Mouse (Mus musculus) urinary bladder, adult 2 months (tissue): ENCODE measurements around the gene Ust. TPM values are rescaled to one million over a fixed set of nuclear protein-coding genes. Genes with fewer than 3 reads are reported as not detected.
A peak's percentile ranks its signal among the peaks of the same experiment; 100 is the strongest.
"Not testable (repeated sequence)": the region's sequence is repeated elsewhere in the genome, so short reads cannot be mapped to it uniquely, and the experiment has no call there.

Experiments
- DNase-seq: peaks from one replicate; pipeline ENCODE4 v3.0.0; 2022; ENCODE audit warnings: low spot score
- polyA plus RNA-seq: library from polyadenylated mRNA; depleted of rRNA; stranded (reverse); fragments of >200 nt; gene quantifications from 2 replicates; pipeline ENCODE4 v1.2.3, GENCODE M21; 2012; rRNA removed

The Ust gene
- 5.7 and 7.3 TPM in 2 replicates for polyA plus RNA-seq

GRCm38 (mm10) chr10:8518141-8519013 lies at the start of gene Ust:
Ust (minus strand) TSS chr10:8518825.
- peak; percentile 69 for DNase-seq

- no peak for DNase-seq
Measured at GRCm38 (mm10) chr10:8561366-8561765, 42.7 kb upstream of the Ust start.

- not testable (repeated sequence) for DNase-seq
Measured at GRCm38 (mm10) chr10:8559566-8559965, 40.9 kb upstream of the Ust start.

GRCm38 (mm10) chr10:8552239-8552638 lies 33.6 kb upstream of the Ust start:
- not testable (repeated sequence) for DNase-seq

GRCm38 (mm10) chr10:8551601-8552000 lies 33.0 kb upstream of the Ust start:
- not testable (repeated sequence) for DNase-seq

- DNase-seq, result no peak
Measured at GRCm38 (mm10) chr10:8541514-8541913, 22.9 kb upstream of the Ust start.

- DNase-seq, result no peak
Measured at GRCm38 (mm10) chr10:8535445-8535844, 16.8 kb upstream of the Ust start.

GRCm38 (mm10) chr10:8531651-8532050 lies 13.0 kb upstream of the Ust start:
- no peak for DNase-seq

- no peak for DNase-seq
Measured at GRCm38 (mm10) chr10:8530505-8531051, 12.0 kb upstream of the Ust start.

GRCm38 (mm10) chr10:8529173-8529572 lies 10.5 kb upstream of the Ust start:
- DNase-seq, result no peak

- DNase-seq, result no peak
Measured at GRCm38 (mm10) chr10:8525354-8525753, 6.7 kb upstream of the Ust start.

GRCm38 (mm10) chr10:8521536-8521935 lies 2.9 kb upstream of the Ust start:
- no peak for DNase-seq

GRCm38 (mm10) chr10:8520766-8521395 lies 2.3 kb upstream of the Ust start:
- DNase-seq, result no peak

GRCm38 (mm10) chr10:8519014-8519491 lies 428 bp upstream of the Ust start:
- no peak for DNase-seq

- DNase-seq, result no peak
Measured at GRCm38 (mm10) chr10:8517591-8518140, 959 bp downstream of the Ust start.

GRCm38 (mm10) chr10:8516916-8517524 lies 1.6 kb downstream of the Ust start:
- DNase-seq, result no peak

- DNase-seq, result no peak
Measured at GRCm38 (mm10) chr10:8513690-8514089, 4.9 kb downstream of the Ust start.

- DNase-seq, result no peak
Measured at GRCm38 (mm10) chr10:8512222-8512621, 6.4 kb downstream of the Ust start.

GRCm38 (mm10) chr10:8511760-8512159 lies 6.9 kb downstream of the Ust start:
- DNase-seq, result no peak

GRCm38 (mm10) chr10:8506247-8506573 lies 12.4 kb downstream of the Ust start:
- no peak for DNase-seq

- no peak for DNase-seq
Measured at GRCm38 (mm10) chr10:8505346-8506246, 13.0 kb downstream of the Ust start.
